Mouse (Mus musculus): ENCODE measurements at regions not wholly inside any gene's neighbourhood (a gene's known extent, or its start where the extent isn't known, plus 50 kb on each side); places are given as distances from the start of the nearest gene placed in this dataset.
"Not testable (repeated sequence)": the region's sequence is repeated elsewhere in the genome, so short reads cannot be mapped to it uniquely, and the experiment has no call there.

- DNase-seq (ENCODE audit: low read depth), result no peak
Observed at GRCm38 (mm10) chr6:102005627-102006026, 567.3 kb downstream of the Cntn3 start.

- no peak for DNase-seq (ENCODE audit: low read depth)
Observed at GRCm38 (mm10) chr6:101998181-101998580, 574.7 kb downstream of the Cntn3 start.

DNA sequence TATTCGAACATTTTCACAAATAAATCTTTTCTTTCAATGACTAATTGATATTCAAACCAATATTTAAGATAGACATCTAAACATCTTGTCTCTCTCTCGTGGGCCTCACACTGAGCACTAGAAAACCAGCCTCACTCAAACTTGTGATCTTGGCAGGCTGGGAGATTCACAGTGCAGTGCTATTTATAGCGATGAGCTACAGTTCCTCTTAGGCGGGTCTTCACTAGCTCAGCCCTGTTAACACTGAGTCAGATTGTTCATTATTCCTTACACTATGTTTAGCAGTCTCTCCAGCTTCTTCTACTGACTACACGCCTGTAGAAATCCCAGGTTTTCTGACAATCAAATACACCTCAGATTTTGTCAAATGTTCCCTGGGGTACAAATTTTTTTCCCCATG, 575.3 kb downstream of the Cntn3 start:
- no peak for DNase-seq (ENCODE audit: low read depth)

DNA sequence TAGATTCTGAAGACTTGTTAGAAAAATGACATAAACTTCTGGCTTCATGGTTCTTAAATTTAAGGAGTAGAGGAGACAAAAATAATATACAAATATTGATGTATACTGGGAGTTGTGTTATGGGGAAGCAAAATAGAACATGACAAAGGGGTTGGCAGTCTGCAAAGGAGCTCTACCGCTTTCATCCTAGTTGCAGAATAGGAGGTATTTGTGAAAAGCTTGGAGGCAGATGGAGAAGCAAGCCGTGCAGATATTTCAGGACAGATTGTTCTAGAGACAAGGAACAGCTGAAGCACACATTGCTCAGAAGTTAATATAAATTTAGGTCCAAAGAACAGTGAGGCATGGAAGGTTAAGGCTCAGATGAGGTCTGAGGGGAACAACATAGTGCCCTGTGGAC, 580.1 kb downstream of the Cntn3 start:
- DNase-seq (ENCODE audit: low read depth), result no peak

DNA sequence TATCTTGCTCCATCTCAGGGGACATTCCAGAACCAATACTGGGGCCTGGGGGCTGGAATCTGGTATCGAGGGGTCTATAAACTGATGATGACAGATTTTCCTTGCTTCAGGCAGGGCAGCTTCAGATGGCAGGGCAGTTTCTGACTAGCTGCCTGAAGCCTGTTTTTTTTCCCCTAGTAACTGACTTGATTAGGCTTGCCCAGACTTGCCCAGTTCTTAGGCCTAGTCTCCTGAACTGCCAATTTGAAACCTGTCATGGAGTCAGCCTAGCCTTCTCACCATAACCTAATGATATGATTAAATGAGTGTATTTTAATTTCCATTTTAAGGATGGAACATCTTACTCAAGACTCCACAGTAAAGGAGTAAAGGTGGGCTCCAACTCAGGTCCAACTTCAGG, 591.2 kb downstream of the Cntn3 start:
- no peak for DNase-seq (ENCODE audit: low read depth)

- DNase-seq (ENCODE audit: low read depth), result no peak
Observed at GRCm38 (mm10) chr6:101979213-101979612, 593.7 kb downstream of the Cntn3 start.

DNA sequence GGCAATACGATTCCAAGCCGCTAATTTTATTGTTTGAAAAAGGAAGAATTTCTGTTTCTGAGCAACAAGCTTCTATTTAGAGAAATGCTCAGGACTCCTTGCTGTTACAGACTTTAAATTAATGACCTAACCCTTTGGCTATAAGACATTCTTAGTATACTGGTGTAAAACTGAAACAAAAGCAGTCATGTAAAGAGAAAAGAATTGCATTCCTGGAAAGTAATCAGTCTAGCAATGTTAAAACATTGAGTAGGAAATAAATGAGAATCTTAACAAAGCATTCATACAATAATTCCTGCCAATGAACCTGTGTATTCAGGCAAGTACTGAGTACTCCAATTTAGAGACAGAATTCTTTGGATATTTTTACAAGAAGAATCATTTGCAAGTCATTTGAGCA, 587.2 kb upstream of the Pdzrn3 start:
- DNase-seq (ENCODE audit: low read depth), result no peak

GRCm38 (mm10) chr6:101961476-101961875, 583.8 kb upstream of the Pdzrn3 start:
- DNase-seq (ENCODE audit: low read depth), result not testable (repeated sequence)

DNA sequence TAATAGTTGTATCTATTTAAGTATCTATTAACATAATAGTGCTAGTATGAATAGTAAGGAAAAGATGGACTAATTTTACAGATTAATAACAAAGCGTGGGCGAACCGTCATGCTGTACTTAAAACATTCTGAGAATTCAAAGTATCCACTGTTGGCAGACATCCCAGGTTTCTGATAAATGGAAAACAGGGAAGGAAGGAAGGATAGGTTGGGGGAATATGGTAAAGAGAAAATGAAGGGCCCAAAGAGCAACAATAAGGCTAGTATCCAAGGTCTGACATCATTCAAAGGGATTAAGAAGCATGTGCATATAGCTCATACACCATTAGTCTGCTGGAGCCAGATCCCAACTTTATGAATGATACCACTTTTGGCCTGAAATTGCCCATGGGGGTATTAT, 572.0 kb upstream of the Pdzrn3 start:
- no peak for DNase-seq (ENCODE audit: low read depth)

GRCm38 (mm10) chr6:101948950-101949349, 571.3 kb upstream of the Pdzrn3 start:
- DNase-seq (ENCODE audit: low read depth), result no peak

DNA sequence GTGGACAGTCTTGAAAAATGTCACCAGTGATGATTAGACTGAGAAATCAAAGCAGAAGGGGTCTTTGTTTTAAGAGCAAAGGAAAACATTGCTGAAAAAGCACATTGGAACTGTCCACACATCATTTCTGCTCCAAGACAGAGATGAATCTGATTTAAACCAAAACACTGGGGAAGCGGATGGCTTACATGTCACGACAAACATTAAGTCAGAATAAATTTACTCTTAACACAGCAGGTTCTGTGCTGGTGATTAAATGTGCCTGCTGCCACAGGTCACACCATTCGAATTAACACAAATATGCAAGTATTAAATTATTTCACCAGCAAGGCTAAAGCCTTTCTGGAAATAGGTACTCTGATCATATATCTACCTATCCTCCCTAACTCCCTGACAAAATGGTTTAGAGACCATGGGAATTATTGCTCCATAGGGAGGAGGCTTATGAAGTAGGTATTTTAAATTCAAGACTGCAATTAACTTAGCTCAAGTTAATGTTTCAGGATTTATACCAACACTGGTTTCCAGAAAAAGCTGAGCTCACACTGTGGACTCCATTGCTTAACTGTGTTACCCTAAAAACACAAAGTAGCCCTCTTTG, 562.7 kb upstream of the Pdzrn3 start:
- DNase-seq (ENCODE audit: low read depth), result no peak

DNA sequence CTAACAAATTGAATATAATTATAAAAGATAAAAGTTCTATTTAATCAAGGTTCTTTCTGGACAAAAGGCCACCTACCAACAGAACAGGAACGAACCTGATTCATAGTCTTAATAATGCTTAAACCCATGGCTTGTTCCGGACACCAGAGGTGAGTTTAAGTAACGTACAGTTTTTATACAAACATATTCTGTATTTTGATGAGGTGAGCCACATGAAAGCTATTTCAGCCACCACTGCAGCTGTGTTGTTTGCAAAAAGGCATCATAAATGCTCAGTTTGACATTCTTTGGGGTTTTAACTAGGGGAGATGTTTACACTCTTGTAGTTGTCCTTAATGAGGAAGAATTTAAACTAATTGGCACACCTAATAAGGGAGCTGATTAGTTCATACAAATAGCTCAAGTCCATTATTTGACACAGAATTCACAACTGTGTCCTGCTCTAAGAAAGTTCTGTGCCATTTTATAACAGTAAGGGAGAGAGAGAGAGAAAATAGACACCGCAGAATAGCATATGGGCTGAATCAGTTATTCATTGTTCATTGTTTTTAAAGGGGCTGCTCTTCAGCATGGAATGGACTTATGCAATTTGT, 560.8 kb upstream of the Pdzrn3 start:
- no peak for DNase-seq (ENCODE audit: low read depth)

DNA sequence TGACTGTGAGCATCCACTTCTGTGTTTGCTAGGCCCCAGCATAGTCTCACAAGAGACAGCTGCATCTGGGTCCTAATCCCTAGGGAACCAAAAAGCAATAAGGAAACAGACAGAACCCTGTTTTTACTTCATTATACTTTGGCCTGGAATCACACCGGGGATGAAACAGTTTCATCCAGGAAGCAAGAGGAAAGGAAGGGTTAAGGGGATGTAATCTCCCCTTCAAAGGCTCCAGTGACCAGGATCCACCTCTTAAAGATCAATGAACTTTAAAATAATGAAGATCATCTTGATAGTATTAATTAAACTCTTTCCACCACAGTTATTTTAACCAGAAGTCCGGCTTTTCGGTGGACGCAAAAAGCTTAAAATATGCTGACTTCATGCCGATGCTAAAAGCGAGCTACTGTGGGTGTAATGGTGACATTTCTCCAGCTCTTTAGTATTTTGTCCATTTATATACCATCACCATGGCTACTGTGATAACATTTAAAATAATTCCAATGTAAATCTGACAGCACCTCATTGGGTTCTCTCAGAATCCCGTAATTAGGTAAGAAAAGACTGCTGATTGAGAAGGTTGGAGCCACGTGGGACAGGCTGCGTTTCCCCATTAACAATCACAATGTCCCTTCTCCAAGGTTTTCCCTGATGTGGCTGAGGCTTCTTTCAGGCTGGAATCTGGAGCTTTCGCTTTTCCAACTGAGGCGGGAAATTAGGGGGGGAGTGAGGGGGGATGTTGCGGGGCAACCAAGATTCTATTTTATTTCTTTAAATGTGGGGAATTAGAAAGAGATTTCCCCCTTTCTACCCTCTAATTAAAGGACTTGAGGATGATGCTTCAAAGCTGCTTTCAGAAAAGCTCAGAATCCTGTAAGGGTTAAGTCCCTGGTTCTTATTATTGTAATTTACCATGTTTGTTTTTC, 560.0 kb upstream of the Pdzrn3 start:
- no peak for DNase-seq (ENCODE audit: low read depth)

DNA sequence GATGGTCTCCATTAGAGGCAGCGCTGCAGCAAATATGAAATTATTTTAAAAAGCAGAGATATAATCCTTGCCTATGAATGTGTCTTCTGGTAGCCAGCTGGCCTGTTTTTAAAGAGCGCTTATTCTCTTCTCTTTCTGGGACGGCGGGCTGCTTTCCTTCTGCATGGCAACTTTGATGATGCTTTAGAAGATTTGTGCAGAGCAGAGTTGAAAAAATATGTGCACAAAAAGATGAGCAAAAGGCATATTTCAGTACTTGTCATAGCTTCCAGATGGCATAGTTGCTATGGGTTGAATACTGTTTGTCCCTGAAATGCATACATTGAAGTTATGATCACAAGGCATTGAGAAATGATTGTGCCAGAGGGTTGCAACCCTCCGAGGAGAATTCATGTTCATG, 554.1 kb upstream of the Pdzrn3 start:
- DNase-seq (ENCODE audit: low read depth), result no peak

DNA sequence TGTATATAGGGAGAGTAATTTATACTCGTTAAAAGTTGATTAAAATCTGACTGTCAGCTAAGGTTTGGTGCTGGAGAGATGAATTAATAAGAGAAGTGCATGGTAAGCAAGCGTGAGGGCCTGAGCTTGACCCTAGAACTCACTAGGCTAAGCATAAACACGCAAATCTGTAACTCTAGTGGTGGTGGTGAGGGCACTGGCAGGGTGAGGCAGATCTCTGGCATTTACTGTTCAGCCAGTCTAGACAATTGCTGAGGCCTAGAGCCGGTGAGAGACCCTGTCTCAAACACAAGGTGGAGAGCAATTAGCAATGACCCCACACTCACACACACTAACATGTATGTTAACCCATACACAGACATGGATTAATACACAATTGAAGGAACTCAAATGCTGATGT, 544.0 kb upstream of the Pdzrn3 start:
- DNase-seq (ENCODE audit: low read depth), result no peak

GRCm38 (mm10) chr6:101921186-101921585, 543.5 kb upstream of the Pdzrn3 start:
- no peak for DNase-seq (ENCODE audit: low read depth)

GRCm38 (mm10) chr6:101918914-101919313, 541.2 kb upstream of the Pdzrn3 start:
- DNase-seq (ENCODE audit: low read depth), result no peak

GRCm38 (mm10) chr6:101905029-101905342, 527.3 kb upstream of the Pdzrn3 start:
- no peak for DNase-seq (ENCODE audit: low read depth)

- DNase-seq (ENCODE audit: low read depth), result no peak
Observed at GRCm38 (mm10) chr6:101904234-101905028, 526.7 kb upstream of the Pdzrn3 start.

DNA sequence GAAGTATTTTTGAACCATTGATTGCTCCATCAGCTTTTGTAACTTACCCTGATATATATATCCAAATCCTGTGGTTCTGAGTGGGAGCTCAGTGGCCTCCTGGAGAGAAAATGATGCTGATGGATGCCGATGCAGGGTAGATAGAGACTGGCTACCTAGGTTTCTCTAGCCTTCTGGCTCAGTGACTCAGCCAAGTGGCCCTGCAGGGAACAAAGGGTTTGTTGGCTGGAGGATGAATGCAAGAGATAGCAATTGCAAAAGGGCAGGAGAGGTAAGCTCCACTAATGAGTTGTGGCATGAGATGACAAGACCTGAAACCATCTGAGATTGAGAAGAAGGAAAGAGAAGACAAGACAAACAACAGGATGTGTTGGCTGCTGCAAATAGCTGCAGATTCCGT, 524.6 kb upstream of the Pdzrn3 start:
- no peak for DNase-seq (ENCODE audit: low read depth)

DNA sequence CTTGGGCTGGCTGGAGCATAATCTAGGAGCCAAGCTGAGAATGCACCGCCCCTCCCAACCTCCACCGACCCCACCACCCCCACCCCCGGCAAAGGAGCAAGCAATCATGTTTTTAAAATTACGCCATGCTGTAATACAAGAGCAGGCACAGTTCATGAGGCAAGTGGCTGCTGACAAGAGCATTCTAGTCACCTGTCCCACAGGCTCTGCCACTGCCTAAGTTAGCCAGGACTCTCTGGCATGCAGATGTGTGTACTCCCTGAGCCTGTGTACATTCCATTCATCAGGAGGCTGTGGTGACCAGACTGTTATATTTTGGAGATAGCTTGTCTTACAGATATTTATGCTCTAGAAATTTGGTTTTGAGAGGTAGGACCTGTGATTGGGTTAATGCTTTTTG, 520.8 kb upstream of the Pdzrn3 start:
- no peak for DNase-seq (ENCODE audit: low read depth)

- DNase-seq (ENCODE audit: low read depth), result no peak
Observed at GRCm38 (mm10) chr6:101890655-101891054, 513.0 kb upstream of the Pdzrn3 start.

DNA sequence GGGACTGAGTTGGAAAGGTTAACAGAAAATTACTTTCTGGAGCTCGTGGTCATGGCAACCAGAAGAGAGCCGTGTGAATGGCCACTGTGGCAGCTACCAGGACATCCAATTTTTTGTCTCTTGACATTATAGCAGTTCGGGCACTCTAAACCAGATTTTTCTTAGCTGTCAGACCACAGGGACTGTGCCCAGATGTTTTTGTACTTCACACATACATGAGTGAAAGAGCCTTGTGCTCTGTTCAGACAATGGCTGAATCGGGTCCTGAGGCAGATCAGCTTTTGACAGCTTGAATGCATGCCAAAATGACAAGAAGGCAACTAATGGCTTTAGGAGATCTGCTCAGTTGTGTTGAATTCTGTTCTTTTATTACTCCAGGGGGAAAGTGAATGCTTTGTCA, 505.2 kb upstream of the Pdzrn3 start:
- DNase-seq (ENCODE audit: low read depth), result no peak
